Mouse (Mus musculus) heart, postnatal 14 days (tissue): ENCODE results near the gene Ctsd. TPM values are rescaled to one million over a fixed set of nuclear protein-coding genes. Genes with fewer than 3 reads are reported as not detected.

Source experiments
- DNase-seq, 2 experiments: peaks; one replicate each; pipeline ENCODE4 v3.0.0; 2021 to 2022
- intact Hi-C: fragments of 180-260 bp; cut with DNase I; formaldehyde crosslinking; loops from one replicate; pipeline ENCODE4 v1.15.1; 2025
- total RNA-seq, 2 experiments: library from RNA; stranded (reverse); gene quantifications; 2 replicates each; pipeline ENCODE4 v1.2.3; 2021

The Ctsd gene
- total RNA-seq, 2 experiments from 2014 or later, result 572 to 613 TPM

DNA sequence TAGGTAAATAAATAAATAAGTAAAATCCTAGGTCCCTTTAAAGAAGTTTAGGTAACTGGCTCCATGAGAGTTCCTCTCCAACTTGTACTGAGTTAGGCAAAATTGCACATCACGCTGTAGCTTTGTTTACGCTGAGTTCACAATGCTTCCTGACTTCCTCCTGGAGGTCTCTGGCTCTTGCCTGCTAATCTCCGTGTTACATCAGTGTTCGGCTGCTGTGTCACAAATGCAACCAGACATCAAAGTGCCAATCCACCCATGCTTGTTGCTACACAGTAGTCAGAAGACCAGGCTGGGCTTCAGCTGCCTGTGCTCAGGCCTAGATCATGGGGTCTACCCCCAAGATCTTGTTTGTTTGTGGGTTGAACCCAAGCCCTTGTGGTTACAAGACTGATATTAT is 15.8 kb upstream of the Ctsd start:
- DNase-seq, result no peak
- intact Hi-C loops, result no loop called here

GRCm38 (mm10) chr7:142400750-142401142 is 12.9 kb upstream of the Ctsd start:
- intact Hi-C loops, result no loop called here
- no peak for DNase-seq

DNA sequence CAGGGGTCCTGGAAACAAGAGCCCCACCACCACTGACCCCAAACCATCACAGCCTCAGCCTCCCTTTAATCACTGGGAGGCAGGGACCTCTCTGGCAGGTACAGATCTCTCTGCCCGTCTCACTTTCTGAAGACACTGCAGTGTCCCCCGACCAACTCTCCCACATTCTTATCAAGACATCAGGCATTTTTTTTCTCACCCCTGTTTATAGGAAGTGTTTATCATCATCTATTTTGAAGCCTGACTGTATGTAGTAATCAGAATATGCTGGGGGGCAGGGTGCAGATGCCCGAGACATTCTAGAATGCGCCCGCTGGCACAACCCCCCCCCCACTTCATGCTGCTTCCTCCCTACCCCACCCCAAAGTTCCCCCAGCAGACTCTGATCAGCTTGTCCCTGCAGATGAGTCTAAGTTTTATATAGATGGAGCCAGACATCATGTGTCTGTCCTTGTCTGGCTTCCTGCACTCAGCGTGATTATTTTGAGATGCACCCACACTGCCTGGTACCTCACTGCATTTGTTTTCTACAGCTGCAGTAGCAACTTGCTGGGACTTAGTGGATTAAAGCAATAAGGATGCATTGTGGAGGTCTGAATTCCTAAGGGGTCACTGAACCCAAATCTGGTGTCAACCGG is 12.4 kb upstream of the Ctsd start:
- DNase-seq, result no peak
- intact Hi-C loops, result no loop called here

DNA sequence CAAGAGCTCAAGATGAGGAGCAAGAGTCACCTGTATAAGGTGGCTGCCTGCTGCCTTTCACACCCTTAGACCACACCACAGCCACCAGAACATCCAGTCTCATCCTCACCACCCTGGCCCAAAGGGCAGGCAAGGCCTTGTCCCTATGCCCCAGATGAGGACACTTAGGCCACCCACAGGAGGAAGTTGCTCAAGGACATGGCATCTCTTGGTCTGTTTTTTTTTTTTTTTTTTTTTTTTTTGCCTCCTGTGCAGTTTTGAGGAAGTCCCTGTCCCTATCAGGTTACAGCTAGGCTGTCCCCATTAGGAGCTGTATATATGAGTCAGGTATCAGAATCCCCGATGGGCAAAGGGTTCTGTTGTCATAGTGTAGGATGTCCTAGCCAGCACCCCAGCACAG is 11.4 kb upstream of the Ctsd start:
- intact Hi-C loops, result loop anchor here (10.0 kb wide), 1 partner anchor 334 kb away; the partner anchor contains the start of gene Mob2
- no peak for DNase-seq

- no peak for DNase-seq
- intact Hi-C loops, result loop anchor here (10.0 kb wide), 1 partner anchor 333 kb away; the partner anchor contains the start of gene Mob2
Observed at GRCm38 (mm10) chr7:142398052-142398451, 10.2 kb upstream of the Ctsd start.

DNA sequence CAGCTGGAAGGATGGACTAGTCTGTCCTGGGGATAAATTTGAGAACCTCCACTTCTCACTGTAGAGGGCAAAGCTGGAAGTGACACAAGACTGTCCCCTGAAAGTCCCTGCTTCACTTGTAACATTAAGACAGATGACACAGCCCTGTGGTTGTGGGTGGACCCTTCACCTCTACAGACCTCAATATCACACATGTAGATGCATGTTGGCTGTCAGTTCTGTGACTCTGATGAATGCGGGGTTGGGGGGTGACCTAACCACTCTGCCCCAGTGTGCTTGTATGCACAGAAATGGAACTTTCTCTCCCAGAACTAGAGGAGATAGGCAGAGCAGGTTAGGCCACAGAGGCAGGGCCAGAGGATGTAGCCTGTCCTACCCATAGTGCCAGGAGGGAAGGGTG is 8.8 kb upstream of the Ctsd start:
- no peak for DNase-seq
- intact Hi-C loops, result loop anchor here (10.0 kb wide), 1 partner anchor 332 kb away; the partner anchor contains the start of gene Mob2

- intact Hi-C loops, result loop anchor here (10.0 kb wide), 1 partner anchor 331 kb away; the partner anchor contains the start of gene Mob2
- DNase-seq, result no peak
Observed at GRCm38 (mm10) chr7:142395472-142395871, 7.6 kb upstream of the Ctsd start.

DNA sequence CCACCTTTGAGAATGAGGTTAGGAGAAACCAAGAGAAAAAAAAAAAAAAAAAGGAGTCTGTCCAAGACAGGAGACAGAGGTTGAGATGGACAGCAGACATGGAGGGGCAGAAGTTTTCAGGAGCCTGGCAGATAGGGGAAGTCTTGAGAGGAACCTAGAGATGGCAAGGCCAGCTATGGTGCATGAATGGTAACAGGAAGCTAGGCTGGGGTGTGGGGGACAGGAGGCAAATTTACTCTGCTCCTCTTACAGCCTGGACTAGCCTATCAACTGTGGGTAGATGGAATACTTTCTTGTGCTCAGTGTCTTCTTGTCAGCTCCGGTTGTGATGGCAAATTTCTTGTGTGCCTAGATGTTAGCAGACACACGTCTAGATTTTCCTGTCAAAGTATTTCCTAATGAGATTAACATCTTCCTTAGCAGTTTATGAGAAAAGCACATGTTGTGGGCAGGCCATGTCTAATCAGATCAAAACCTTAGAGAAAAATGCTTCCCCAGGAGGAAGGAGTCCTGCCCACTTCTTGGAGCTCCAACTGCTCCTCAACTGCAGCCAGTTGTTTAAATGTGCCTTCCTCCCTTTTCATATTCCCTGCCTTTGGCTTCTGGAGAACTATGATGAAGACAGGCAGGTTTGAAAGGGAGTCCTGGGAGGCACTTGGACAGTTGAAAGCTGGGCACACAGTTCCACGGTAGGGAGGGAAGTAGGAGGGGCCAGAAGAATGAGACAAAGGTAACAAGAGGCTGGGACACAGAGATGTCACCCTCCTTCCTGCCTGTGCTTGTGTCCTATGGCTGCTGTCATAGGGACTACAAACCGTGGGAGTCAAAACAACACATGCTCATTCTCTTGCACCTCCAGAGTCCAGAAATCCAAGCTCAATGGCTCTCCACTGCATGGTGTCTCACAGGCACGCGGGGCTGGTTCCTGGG is 6.7 kb upstream of the Ctsd start:
- intact Hi-C loops, result loop anchor here (10.0 kb wide), 1 partner anchor 330 kb away; the partner anchor contains the start of gene Mob2
- no peak for DNase-seq

- intact Hi-C loops, result loop anchor here (10.0 kb wide), 1 partner anchor 328 kb away; the partner anchor contains the start of gene Mob2
Observed at GRCm38 (mm10) chr7:142393191-142393590, 5.4 kb upstream of the Ctsd start.

DNA sequence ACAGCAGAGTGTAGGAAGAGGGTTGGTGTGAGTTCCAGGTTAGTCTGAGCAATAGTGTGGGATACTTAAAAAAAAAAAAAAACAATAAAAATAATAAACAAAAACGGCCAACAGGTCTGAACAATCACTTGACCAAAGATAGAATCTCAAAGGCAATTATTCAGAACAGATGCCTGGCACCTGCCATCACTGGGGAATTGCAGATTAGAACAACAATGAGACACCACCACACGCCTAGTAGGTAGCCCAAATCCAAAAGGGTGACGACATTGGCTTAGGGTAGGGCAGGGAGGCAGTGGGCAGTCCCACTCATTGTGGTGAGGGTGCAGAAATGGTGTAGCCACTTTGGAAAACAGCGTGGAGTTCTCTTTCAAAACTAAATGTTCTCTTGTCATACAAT is 3.8 kb upstream of the Ctsd start:
- DNase-seq, result no peak
- intact Hi-C loops, result loop anchor here (10.0 kb wide), 1 partner anchor 327 kb away; the partner anchor contains the start of gene Mob2

More at GRCm38 (mm10) chr7:142393191-142393590, 5.4 kb upstream of the Ctsd start:
- DNase-seq, result no peak

DNA sequence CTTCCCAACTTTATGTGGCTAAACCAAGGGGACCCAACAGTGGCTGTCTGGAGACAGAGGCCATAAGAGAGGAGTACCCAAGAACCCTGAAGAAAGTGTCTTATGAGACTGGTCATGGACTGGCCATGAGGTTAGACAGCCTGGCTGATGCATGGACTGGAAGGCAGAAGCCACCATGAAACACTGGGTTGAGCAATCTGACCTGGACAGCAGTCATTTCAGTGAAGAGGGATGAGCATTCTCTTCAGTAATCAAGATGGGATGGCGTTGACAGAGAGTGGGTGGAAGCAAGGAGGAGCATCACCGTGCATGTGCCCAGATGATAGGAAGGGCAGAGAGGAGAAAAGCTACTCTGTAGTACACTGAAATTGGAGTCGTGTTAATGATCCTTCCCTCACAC is 3.3 kb upstream of the Ctsd start:
- no peak for DNase-seq
- intact Hi-C loops, result loop anchor here (10.0 kb wide), 1 partner anchor 326 kb away; the partner anchor contains the start of gene Mob2

- DNase-seq, result no peak
- intact Hi-C loops, result loop anchor here (10.0 kb wide), 1 partner anchor 325 kb away; the partner anchor contains the start of gene Mob2
Observed at GRCm38 (mm10) chr7:142389961-142390650, 2.3 kb upstream of the Ctsd start.

GRCm38 (mm10) chr7:142388740-142389139 is 902 bp upstream of the Ctsd start:
- intact Hi-C loops, result no loop called here
- DNase-seq, result no peak

GRCm38 (mm10) chr7:142388198-142388597 is 360 bp upstream of the Ctsd start:
- DNase-seq, result no peak
- intact Hi-C loops, result no loop called here

DNA sequence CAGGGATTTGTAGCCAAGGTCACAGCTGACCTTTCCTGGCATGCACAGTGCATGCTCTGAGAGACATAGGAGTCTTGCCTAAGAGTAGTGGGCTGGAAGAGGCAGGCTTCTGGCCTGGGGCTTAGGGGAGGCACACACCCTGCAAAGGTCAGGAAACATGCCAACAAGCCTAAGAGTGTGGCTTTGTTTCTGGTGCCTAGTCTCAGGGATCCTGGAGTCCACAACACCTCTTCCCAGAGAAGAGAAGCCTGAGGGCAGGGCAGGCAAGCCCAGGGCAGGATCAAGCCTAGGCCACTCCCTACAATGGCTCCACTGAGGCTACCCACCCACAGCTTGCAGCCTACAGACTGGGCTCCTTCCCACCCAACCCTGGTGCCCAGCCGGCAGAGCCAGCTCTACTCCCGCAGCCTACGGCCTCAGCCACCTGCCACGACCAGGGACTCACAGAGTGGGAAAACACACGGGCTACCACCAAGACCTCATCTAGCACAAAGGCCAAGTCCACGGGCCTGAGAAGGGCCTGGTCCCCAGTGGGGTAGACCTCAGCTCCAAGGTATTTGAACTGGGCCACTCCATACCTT is 1.1 kb downstream of the Ctsd start:
- intact Hi-C loops, result no loop called here

GRCm38 (mm10) chr7:142385742-142386403 is 2.0 kb downstream of the Ctsd start:
- intact Hi-C loops, result no loop called here

More for the DNA sequence above, 1.1 kb downstream of the Ctsd start:
- DNase-seq, result peak in 1 of 2 experiments; percentile 48

GRCm38 (mm10) chr7:142384306-142384705 is 3.5 kb downstream of the Ctsd start:
- intact Hi-C loops, result no loop called here
- no peak for DNase-seq

More at GRCm38 (mm10) chr7:142385742-142386403, 2.0 kb downstream of the Ctsd start:
- DNase-seq, result no peak

DNA sequence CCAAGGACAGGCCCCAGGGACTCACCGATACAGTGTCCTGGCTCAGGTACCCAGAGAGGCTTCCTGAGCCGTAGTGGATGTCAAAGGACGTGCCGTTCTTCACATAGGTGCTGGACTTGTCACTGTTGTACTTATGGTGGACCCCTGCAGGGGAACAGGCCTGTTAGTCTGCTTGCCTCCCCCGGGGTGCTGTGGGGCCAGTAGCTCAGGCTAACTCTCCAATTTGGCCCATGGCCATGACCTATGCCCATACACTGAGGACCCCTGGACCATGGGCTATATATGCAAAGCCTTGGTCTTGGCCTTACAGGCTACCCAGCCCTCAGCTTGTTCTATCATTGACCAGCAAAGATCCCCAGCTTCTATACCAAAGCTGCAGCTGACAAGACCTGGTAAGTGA is 5.3 kb downstream of the Ctsd start, which contains the start of gene Gm49369:
Gene Gm49369, minus strand, starts transcription at position 101 of the 400 bp plus-strand sequence.
- intact Hi-C loops, result no loop called here
- no peak for DNase-seq

GRCm38 (mm10) chr7:142381175-142381574 is 6.7 kb downstream of the Ctsd start:
- intact Hi-C loops, result no loop called here

More at GRCm38 (mm10) chr7:142381175-142381574, 6.7 kb downstream of the Ctsd start:
- DNase-seq, result no peak
